Mouse (Mus musculus) forebrain, embryonic 11.5 days (tissue): ENCODE results near the gene Spata6. TPM values are rescaled to one million over a fixed set of nuclear protein-coding genes. Genes with fewer than 3 reads are reported as not detected.

ENCODE experiments used
- ATAC-seq: fragments of 200-750 bp; cut with Nextera tagmentation; replicated peaks from 2 replicates; pipeline ENCODE4 v1.8.0; 2017; ENCODE audit warnings: moderate TSS enrichment; ENCODE audit not compliant: low FRiP score
- DNase-seq: peaks from one replicate; pipeline ENCODE4 v3.0.0-alpha.2; 2017; ENCODE audit warnings: low spot score
- H3K27ac ChIP-seq: fragments of 300-500 bp; sonication (generic); 2 replicates; pipeline ENCODE4 v1.5.1; 2014; ENCODE audit warnings: low read depth, low read length
- H3K27me3 ChIP-seq: fragments of 300-500 bp; sonication (generic); 2 replicates; pipeline ENCODE4 v1.6.1; 2014; ENCODE audit warnings: mild to moderate bottlenecking, low read length, mixed read lengths; ENCODE audit not compliant: control insufficient read depth, insufficient read depth
- H3K36me3 ChIP-seq: fragments of 300-500 bp; sonication (generic); 2 replicates; pipeline ENCODE4 v1.6.1; 2014; ENCODE audit warnings: mild to moderate bottlenecking, low read length, moderate library complexity, mixed read lengths; ENCODE audit not compliant: control insufficient read depth, insufficient read depth
- H3K4me1 ChIP-seq: fragments of 300-500 bp; sonication (generic); replicated peaks from 2 replicates; pipeline ENCODE4 v1.6.1; 2014; ENCODE audit warnings: low read length, mixed read lengths; ENCODE audit not compliant: control insufficient read depth, insufficient read depth
- H3K4me2 ChIP-seq: fragments of 300-500 bp; sonication (generic); 2 replicates; pipeline ENCODE4 v1.6.1; 2014; ENCODE audit warnings: low read depth, mild to moderate bottlenecking, low read length, moderate library complexity, mixed read lengths; ENCODE audit not compliant: severe bottlenecking
- H3K4me3 ChIP-seq: fragments of 300-500 bp; sonication (generic); 2 replicates; pipeline ENCODE4 v1.5.1; 2014; ENCODE audit warnings: low read depth, low read length
- H3K9ac ChIP-seq: fragments of 300-500 bp; sonication (generic); 2 replicates; pipeline ENCODE4 v1.6.1; 2014; ENCODE audit warnings: low read length
- H3K9me3 ChIP-seq: fragments of 300-500 bp; sonication (generic); 2 replicates; pipeline ENCODE4 v1.6.1; 2016; ENCODE audit warnings: low read length, mixed read lengths; ENCODE audit not compliant: control insufficient read depth
- WGBS: fragments of 180-500 bp; shearing (Covaris S2); extraction: QIAGEN DNeasy Blood & Tissue Kit; methylation state at CpG from one replicate; pipeline ENCODE4 v1.1.7; 2014; 5-methylcytosine and 5-hydroxymethylcytosine counted together
- polyA plus RNA-seq: library from polyadenylated mRNA; unstranded; fragments of >200 nt; fragmentation: Nextera tagmentation; extraction: Ambion mirVana; gene quantifications from 2 replicates; pipeline ENCODE4 v1.2.1, GENCODE M21; 2014

Spata6 gene
- polyA plus RNA-seq: 30.5 and 32.9 TPM in 2 replicates

DNA sequence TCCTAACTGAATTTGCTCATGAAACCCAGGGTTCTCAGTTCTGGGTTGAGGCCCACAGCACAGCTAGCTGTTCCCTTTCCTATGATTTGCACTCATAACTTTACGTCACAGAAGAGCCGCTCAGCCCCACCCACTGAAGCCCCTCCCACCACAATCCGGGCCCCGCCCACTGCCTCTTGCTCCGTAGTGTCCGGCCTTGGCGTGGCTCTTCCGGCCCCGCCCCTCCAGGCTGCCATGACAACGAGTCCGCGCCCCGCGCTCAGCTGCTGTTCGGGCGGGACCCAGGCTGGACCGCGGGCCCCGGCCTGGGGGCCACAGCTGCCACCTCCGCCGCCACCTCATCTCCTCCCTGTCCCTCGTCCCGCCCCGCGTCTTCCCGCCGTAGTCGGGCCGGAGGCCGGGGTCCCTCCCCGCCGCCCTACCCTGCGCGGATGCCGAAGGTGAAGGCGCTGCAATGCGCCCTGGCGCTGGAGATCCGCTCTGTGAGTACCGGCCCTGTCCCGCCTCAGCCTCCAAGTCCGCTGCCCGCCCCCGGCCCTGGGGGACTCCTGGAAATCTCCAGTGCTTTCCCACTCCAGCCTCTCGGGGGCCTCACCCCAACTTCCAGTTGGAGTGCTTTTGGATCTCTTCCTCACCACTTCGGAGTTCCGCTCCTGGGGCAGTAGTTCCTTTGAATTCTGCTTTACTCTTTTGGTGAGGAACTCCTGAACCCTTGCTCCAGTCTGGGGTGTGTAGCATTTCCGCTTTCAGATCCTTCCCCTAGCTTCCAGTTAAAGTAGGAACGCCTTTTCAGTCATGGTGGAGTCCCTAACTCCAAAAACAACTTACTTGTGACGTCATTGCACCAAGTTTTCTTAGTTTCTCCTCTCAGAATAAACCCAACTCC is at the start of gene Spata6:
Gene Spata6 (plus strand): TSS at position 209 of the 886 bp plus-strand sequence.
- under 1% methylated on average over 50 of the region's 50 CpGs for WGBS

DNA sequence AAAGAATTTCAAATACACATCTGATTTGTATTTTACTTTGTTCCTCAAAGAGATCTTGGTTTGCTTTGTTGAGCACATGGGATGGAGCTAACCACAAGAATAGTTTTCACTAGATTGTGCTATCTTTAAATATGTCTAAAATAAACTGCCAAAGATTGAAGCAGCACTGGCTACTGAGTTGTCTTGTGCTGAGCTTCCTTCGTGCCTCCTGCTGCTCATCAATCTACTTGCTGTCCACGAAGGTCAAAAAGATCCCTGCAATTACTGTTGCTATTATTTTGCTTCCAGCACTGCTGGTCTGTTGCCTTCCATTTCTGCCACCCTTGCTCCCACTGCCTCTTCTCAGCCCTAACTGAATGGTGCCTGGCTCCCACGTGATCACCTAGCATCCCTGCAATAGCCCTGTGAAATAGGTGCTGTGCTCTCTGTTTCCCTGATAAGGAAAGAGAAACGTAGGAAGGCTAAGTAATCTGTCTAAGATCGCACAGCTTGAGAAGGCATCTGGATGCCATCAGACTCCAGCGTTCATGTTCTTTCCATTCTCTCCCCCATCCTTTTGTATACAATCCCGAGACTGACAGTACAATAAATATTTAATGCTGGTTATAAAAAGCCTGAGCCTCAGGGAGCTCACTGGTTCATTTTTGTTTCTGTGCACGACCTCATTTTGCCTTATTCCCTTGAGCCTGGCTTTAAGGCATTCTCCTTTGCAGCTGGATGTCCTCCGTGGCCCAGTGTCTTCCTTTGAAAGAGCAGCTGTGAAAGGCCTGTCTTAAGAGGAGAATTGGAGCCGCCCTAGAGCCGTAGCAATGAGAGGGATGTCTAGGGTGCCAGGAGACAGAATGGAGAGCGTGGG is 49.0 kb upstream of the Spata6 start:
- H3K27ac ChIP-seq: no peak overlapping the region

More for the DNA sequence above, at the start of gene Spata6:
- DNase-seq (peak; percentile 95), ATAC-seq (peak; percentile 99)
- Histone ChIP-seq H3K9me3 (no peaks in the 10 kb centered on the region), H3K27ac (0 out of 2 replicates have a peak within 1 kb of the TSS, but pooled peaks have one; percentile 12), H3K4me3 (peak within 1 kb of the TSS; percentile 81), H3K4me1 (peaks cover 3% of the 10 kb centered on the region; the same call in 1 of the 2 replicates), H3K9ac (peak within 1 kb of the TSS; percentile 77), H3K27me3 (no peaks in the 10 kb centered on the region), H3K36me3 (no peaks in the 10 kb centered on the region), H3K4me2 (peak within 1 kb of the TSS; percentile 75)

DNA sequence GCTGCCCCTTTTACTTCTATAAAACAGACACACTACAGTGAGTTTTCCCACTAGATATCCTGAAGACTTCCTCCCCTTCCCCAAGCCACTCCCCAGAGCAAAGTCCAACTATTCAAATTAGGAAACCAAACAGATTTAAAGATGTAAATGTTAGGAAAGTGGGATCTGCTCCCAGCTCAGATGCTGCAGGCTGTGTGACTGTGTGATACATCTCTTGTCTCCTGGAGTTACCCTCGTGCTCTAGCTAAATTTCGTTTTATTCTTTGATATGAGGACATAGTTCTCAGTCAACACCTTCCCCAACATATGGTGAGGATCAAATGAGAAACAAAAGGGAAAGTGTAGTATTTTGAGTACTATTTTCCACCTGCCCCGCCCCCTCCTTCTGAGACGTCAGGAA is 48.3 kb upstream of the Spata6 start:
- no peaks in the 10 kb centered on the region for H3K9me3 ChIP-seq
- H3K27me3 ChIP-seq: no peaks in the 10 kb centered on the region
- H3K27ac ChIP-seq: no peak overlapping the region
- DNase-seq (no peak), ATAC-seq (no peak)
- no peak overlapping the region for H3K9ac ChIP-seq
- 68% methylated on average over 4 of the region's 4 CpGs for WGBS
- H3K4me1 ChIP-seq: no peaks in the 10 kb centered on the region
- H3K4me3 ChIP-seq: no peak overlapping the region
- H3K36me3 ChIP-seq: no peaks in the 10 kb centered on the region
- H3K4me2 ChIP-seq: no peak overlapping the region

More for the DNA sequence above, 49.0 kb upstream of the Spata6 start:
- Histone ChIP-seq H3K4me3 (no peak overlapping the region), H3K4me1 (no peaks in the 10 kb centered on the region), H3K36me3 (no peaks in the 10 kb centered on the region), H3K27me3 (no peaks in the 10 kb centered on the region), H3K9me3 (no peaks in the 10 kb centered on the region), H3K4me2 (no peak overlapping the region), H3K9ac (no peak overlapping the region)
- DNase-seq: no peak
- ATAC-seq: no peak; the same call in 1 of the 2 replicates
- 41% methylated on average over 12 of the region's 12 CpGs for WGBS

DNA sequence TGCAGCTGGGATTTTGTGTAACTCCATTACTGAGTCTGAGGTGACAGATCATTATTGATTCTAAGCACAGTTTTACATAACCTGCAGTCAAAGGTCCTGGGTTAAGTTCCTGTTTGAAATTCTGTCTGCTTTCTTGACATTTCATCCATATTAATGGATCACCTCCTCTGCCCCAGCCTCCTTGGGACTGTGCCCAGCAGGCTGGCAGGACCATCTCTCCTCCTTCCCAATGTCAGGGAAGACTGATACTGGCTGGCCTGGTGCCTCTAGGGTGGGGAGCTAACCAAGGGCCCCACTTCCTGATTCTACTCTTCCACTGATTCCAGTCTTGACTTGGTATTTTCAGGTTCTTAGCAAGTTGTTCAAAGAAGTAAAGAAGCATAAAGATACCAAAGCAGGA is 45.9 kb upstream of the Spata6 start:
- no peak for DNase-seq
- Histone ChIP-seq H3K9me3 (no peaks in the 10 kb centered on the region), H3K27me3 (no peaks in the 10 kb centered on the region), H3K36me3 (no peaks in the 10 kb centered on the region), H3K9ac (no peak overlapping the region), H3K27ac (no peak overlapping the region), H3K4me3 (no peak overlapping the region), H3K4me2 (no peak overlapping the region), H3K4me1 (no peaks in the 10 kb centered on the region)
- no peak for ATAC-seq

DNA sequence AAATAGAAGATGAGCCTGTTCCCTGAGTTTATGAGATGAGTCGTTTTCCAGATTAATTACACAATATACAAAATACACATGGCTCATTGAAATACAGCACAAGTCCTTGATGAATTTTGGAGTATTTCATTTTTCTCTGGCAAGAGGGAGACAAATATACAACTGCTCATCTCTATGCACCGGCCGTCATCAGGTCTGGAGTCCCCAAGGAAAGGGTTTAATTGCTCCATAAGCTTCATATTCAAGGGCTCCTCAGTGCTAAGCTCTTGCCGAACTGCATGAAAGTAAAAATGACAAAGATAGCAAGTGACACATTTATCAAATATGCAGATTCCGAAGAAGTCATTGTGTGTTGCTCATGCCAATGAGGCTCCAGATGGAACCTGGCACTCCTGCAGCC is 37.9 kb upstream of the Spata6 start:
- ATAC-seq: no peak
- no peaks in the 10 kb centered on the region for H3K27me3 ChIP-seq
- no peak overlapping the region for H3K4me2 ChIP-seq
- H3K9me3 ChIP-seq: no peaks in the 10 kb centered on the region
- 91% methylated on average over 5 of the region's 5 CpGs for WGBS
- no peaks in the 10 kb centered on the region; the same call in 1 of the 2 replicates for H3K4me1 ChIP-seq
- H3K9ac ChIP-seq: no peak overlapping the region
- H3K27ac ChIP-seq: no peak overlapping the region
- no peak overlapping the region for H3K4me3 ChIP-seq
- H3K36me3 ChIP-seq: no peaks in the 10 kb centered on the region
- DNase-seq: no peak

DNA sequence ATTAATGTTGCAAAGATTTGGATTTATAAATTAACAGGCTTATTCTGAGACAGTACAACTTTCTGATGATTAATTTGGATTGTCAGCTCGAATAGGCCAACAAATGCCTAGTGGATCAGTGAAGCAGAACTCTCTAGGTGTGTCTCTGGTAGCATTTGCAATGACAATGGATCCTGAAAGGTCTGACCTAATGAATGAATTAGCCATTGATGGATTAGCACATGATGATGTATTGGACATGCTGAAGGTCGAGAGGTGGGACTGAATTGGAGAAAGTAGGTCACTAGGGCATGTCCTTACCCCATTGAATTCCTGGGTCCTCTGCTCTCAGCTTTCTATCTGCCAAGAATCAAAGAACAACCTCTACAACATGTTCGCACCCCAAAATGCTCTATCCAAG is 37.0 kb upstream of the Spata6 start:
- Histone ChIP-seq H3K4me1 (no peaks in the 10 kb centered on the region; the same call in 1 of the 2 replicates), H3K4me2 (no peak overlapping the region), H3K4me3 (no peak overlapping the region), H3K27ac (no peak overlapping the region), H3K27me3 (no peaks in the 10 kb centered on the region), H3K9ac (no peak overlapping the region), H3K36me3 (no peaks in the 10 kb centered on the region), H3K9me3 (no peaks in the 10 kb centered on the region)
- WGBS: 85% methylated on average over 3 of the region's 3 CpGs
- DNase-seq: no peak
- no peak for ATAC-seq

DNA sequence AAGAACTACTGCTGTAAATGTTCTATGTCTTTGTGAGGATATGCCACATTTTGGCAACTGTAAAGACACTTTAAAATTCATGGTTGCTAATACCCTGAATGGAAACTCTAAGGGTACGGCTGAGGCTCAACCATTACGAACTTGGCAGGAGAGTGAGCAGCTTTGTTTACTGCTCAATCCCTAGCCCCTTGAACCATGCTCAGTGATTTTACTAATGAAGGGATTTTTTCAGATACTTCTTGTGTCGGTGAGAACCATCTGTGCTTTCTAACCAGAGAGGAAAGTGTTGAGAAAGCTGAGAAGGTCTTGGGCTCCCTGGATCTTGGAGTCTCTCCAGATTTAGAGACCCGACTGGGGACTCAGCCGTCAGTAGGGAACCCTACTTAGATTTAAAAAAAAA is 35.9 kb upstream of the Spata6 start:
- DNase-seq (no peak), ATAC-seq (no peak)
- no peak overlapping the region for H3K4me3 ChIP-seq
- H3K9ac ChIP-seq: no peak overlapping the region
- H3K27ac ChIP-seq: no peak overlapping the region
- no peaks in the 10 kb centered on the region for H3K9me3 ChIP-seq
- no peaks in the 10 kb centered on the region; the same call in 1 of the 2 replicates for H3K4me1 ChIP-seq
- no peaks in the 10 kb centered on the region for H3K36me3 ChIP-seq
- no peak overlapping the region for H3K4me2 ChIP-seq
- 78% methylated on average over 5 of the region's 5 CpGs for WGBS
- H3K27me3 ChIP-seq: no peaks in the 10 kb centered on the region

DNA sequence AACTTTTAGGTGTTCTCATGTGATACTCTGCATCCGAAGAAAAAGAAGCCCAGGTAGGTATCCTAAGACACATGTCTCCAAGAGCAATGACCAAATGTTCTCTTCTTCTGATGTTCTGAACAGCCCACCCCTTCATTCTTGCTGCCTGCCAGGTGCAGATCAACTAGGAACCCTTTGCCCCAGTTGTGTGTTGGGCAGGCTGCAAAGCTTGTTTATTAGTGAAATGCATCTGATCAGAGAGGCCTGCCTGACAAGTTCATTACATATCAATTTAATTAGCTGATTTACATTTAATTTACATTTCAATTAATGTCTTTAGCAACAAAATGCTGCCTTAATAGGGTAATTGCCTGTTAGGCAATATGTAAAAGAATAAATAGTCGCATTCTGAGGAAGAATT is 33.8 kb upstream of the Spata6 start:
- Histone ChIP-seq H3K4me3 (no peak overlapping the region), H3K36me3 (no peaks in the 10 kb centered on the region), H3K9ac (no peak overlapping the region), H3K4me1 (no peaks in the 10 kb centered on the region; the same call in 1 of the 2 replicates), H3K9me3 (no peaks in the 10 kb centered on the region), H3K4me2 (no peak overlapping the region), H3K27ac (no peak overlapping the region), H3K27me3 (no peaks in the 10 kb centered on the region)
- ATAC-seq (peak; percentile 55), DNase-seq (no peak)
- 59% methylated on average over 2 of the region's 2 CpGs for WGBS
